ENCODE assay signal across 6 mouse cellular contexts in the genomic region with DNA sequence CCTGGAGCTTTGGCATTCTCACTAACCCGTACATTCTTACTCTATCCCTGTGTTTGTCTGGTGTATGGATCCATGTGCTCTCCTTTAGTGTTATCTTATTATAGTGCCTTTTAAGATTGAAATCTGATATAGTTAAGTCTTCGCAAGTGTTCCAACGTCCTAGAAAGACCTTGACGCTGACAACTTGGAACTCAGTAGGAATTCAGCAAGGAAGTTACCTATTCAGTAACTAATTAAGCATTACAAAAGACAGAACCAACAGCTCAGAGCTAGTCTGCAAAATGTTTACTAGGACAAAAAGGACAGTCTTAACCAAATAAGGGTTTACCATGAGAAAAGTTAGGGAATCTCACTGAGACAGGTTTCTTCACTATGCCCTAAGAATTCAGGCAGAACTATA.
DNase-seq lines count a peak whose midpoint lies in the region; TF ChIP-seq lines count a peak whose summit lies in the region.
"Not testable (repeated sequence)": the region's sequence is repeated elsewhere in the genome, so short reads cannot be mapped to it uniquely, and the experiment has no call there.

No protein-coding gene starts in this region.

- DNase-seq in ES-CJ7 (ENCODE audit: low read depth, low spot score) (peak; percentile 68), R1 (ENCODE audit: low read depth, low spot score) (peak; percentile 76), ZHBTc4 (ENCODE audit: low read depth, low spot score) (peak; percentile 64)
- not testable (repeated sequence) for DNase-seq in ES-E14 (ENCODE audit: low read depth, low spot score)
- peak; percentile 37 for DNase-seq in kidney, adult 2 months
- peak; percentile 44 for DNase-seq in kidney, adult 9 months

- 39% methylated on average over 4 of the region's 4 CpGs for WGBS in kidney, adult 2 months

- H3K9ac ChIP-seq in ES-E14 (ENCODE audit: insufficient read depth, low read depth, low read length, poor library complexity, severe bottlenecking) = not testable (repeated sequence)

- not testable (repeated sequence) for H3K4me3 ChIP-seq in ES-E14 (ENCODE audit: insufficient read depth in 1 of 2, low read depth in 1 of 2, low read length in 2 of 2, poor library complexity in 1 of 2, severe bottlenecking in 1 of 2); kidney, adult 2 months (ENCODE audit: insufficient read depth, low read depth, low read length)

- not testable (repeated sequence) for H3K9me3 ChIP-seq in ES-E14 (ENCODE audit: control insufficient read depth, insufficient read depth, low read depth, low read length)

- TF ChIP-seq POLR2A in kidney, adult 2 months (IDR thresholded peaks at IDR 0.05; ENCODE audit: low read depth, low read length) = not testable (repeated sequence)

- not testable (repeated sequence) for TF ChIP-seq CTCF in kidney, adult 2 months (conservative IDR thresholded peaks at IDR 0.05; ENCODE audit: insufficient read depth, insufficient read length, low read depth, low read length)

- peak overlapping the region; percentile 36; the same call in 1 of the 2 replicates for H3K27ac ChIP-seq in ES-E14 (ENCODE audit: insufficient read depth, low read depth, low read length, poor library complexity, severe bottlenecking)
- H3K27ac ChIP-seq in kidney, adult 2 months (ENCODE audit: insufficient read depth, low read depth, low read length) = not testable (repeated sequence)

- H3K27me3 ChIP-seq in kidney, adult 2 months (replicated peaks; ENCODE audit: control insufficient read depth, insufficient read depth, low read length) = not testable (repeated sequence)

- not testable (repeated sequence) for H3K36me3 ChIP-seq in ES-E14 (ENCODE audit: control insufficient read depth, insufficient read depth, low read length, poor library complexity, severe bottlenecking); kidney, adult 2 months (ENCODE audit: control insufficient read depth, insufficient read depth, low read length)

- in situ Hi-C loops in ES-E14 (cut with MboI; ENCODE audit: low sequenced_read_pairs in 2 of 2, unreplicated experiment in 2 of 2) = not testable (repeated sequence)

- not testable (repeated sequence) for H3K4me1 ChIP-seq in ES-E14 (ENCODE audit: control insufficient read depth in 2 of 2, insufficient read depth in 2 of 2, low read length in 2 of 2, poor library complexity in 1 of 2); kidney, adult 2 months (ENCODE audit: control insufficient read depth, insufficient read depth, low read length)
